Mouse (Mus musculus) urinary bladder, postnatal 4 days (tissue): ENCODE measurements around the gene Igfbp6.
A peak's percentile ranks its signal among the peaks of the same experiment; 100 is the strongest.
"Not testable (repeated sequence)": the region's sequence is repeated elsewhere in the genome, so short reads cannot be mapped to it uniquely, and the experiment has no call there.

ENCODE experiments used
- DNase-seq, 2 experiments: peaks; one replicate each; pipeline ENCODE4 v3.0.0; 2021 to 2022; ENCODE audit warnings: low spot score in 2 of 2

The Igfbp6 gene

DNA sequence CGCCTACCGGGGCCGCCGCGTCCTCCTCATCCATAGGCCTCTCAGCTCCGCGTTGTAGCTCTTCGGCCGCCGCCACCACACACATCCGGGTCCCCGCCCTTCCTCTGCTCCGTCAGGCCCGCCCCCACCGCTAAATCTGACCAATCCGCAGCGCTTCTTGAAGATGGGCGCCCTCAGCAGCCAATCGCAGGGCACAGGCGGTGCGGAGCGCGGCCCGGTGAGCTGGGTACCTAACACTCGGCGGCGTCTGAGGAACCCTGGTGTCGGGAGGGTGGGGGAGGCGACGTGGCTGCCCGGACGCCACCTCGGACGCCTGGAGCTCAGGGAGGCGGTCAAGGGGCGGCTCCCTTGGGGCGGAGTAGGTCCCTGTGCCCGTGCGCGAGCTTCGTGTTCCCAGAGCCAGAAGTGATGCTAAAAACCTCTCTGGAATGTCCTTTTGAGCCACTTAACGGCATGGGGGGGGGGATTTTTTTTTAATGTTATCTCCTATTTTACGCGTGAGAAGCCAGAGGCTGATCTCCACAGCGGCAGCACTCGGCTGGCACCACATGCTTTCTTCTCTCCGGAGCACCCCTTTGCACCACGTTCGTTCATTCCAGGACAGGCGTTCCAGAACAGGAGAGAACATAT lies 7.9 kb upstream of the Igfbp6 start, which contains the start of gene Spryd3:
Gene Spryd3 (minus strand): TSS at position 106 of the 630 bp plus-strand sequence.
- DNase-seq: peak; percentile 96 to 97

- no peak for DNase-seq
These were observed 3.0 kb upstream of the Igfbp6 start for GRCm38 (mm10) chr15:102141120-102141519.

- DNase-seq: peak in 1 of 2 experiments; percentile 54
These were observed 949 bp upstream of the Igfbp6 start for GRCm38 (mm10) chr15:102142914-102143912.

- DNase-seq: no peak
These were observed 564 bp downstream of the Igfbp6 start for GRCm38 (mm10) chr15:102144726-102145125.

- DNase-seq: peak in 1 of 2 experiments; percentile 29
These were observed 1.2 kb downstream of the Igfbp6 start for GRCm38 (mm10) chr15:102145330-102145729.

- DNase-seq: no peak
These were observed 1.9 kb downstream of the Igfbp6 start for GRCm38 (mm10) chr15:102146089-102146488.

DNA sequence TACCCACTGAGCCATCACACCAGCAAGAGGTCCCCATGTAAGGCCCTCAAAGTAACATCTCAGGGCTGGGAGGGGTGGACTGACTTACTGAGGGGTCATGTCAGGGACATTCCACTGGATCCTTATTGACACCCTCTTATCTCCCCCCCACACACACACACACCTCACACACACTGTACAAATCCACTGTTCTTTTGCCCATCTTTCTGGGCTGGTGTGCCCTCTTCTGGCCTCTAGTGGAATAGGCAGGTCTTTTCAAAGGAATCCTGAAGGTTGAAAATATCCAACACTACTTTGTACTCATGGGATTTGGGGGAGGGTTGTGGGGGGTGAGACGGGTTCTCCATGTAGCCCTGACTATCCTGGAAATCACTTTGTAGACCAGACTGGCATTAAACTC lies 2.7 kb downstream of the Igfbp6 start:
- no peak for DNase-seq

- no peak for DNase-seq
These were observed 3.7 kb downstream of the Igfbp6 start for GRCm38 (mm10) chr15:102147674-102148402.

DNA sequence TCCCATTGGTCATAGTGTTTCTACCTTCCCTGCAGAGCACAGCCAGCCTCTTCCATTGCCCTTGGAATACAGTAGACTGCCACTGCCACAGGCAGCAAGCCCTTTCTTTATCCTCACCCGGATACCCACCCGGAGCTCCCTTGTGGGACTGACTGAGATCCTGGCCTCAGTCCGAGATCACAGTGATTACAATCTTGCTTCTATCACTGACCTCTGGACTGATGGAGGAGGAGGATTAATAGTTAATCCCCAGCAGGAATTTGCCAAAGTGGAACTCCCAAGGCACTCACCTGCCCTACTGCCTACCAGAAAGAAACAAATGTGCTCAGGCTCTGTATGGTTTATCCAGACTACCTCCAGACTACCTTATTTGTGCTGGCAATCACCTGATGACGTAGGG lies 5.4 kb downstream of the Igfbp6 start:
- no peak for DNase-seq

DNA sequence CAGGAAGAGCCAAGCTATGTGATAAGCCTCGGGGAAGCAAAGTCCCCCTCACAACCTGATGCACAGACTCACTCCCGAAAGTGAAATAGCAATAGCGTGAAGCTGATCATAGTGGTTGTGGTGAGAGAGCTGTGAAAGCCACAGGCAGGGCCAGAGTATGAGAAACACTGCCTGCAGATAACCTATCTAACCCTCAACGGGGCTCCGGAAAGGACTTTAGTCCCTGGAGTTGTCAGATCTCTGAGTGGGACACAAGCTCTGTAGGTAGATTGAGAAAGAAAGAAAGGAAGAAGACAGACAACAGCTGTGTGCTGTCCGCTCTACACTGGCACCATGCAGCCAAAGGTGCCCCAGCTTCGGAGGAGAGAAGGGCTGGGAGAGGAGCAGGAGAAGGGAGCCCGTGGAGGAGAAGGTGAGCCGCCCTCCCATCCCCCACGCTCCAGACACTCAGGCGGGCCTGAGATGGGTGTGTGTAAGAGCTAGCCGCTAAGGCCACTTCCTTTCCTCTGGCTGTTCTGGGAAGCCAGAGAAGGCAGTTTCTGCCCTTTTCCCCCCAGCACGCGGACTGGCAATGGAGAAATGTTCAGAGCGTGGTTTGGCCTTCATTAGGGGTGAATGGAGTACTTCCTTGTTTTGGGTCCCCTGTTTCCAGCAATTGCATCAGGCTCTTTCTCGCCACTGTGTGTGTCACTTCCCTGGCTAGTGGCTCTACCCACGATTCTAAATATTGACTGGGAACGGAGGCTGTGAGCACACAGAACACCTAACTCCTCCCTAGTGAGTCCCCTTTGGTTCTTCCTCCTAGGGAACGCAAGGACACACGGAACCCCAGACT lies 6.4 kb downstream of the Igfbp6 start, which contains the start of gene Soat2:
Gene Soat2 (plus strand): TSS at position 226 of the 835 bp plus-strand sequence.
- no peak for DNase-seq

DNA sequence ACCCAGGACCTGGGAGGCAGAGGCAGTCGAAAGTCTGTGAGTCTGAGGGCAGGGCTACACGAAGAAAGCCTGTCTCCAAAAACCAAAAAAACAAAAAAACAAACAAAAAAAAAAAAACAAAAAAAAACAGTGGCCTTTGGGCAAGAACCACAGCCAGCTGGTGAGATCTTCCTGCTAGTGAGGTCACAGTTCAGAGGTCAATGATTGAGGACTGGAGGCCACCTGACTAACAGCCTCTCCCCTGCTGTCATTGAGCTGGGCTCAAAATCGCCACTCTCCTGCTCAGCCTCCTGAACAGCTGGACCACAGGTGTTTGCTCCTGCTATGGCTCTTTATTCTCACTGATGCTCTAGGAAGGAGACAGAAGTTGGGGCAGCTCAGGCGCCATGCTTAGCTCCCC lies 8.5 kb downstream of the Igfbp6 start:
- no peak for DNase-seq

GRCm38 (mm10) chr15:102155006-102155405 lies 10.8 kb downstream of the Igfbp6 start:
- not testable (repeated sequence) for DNase-seq

DNA sequence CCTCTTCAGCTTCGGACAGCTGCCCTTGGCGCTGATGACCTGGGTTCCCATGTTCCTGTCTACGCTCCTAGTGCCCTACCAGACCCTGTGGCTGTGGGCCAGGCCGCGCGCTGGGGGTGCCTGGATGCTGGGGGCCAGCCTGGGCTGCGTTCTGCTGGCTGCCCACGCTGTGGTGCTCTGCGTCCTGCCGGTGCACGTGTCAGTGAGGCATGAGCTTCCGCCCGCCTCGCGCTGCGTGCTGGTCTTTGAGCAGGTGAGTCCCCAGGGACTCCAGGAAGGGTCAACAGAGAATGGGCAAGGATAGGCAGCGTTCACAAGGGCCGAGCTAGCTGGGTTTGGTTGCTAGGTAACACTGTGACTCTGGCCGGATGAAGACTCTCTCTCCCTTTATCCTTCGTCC lies 12.7 kb downstream of the Igfbp6 start:
- no peak for DNase-seq

DNA sequence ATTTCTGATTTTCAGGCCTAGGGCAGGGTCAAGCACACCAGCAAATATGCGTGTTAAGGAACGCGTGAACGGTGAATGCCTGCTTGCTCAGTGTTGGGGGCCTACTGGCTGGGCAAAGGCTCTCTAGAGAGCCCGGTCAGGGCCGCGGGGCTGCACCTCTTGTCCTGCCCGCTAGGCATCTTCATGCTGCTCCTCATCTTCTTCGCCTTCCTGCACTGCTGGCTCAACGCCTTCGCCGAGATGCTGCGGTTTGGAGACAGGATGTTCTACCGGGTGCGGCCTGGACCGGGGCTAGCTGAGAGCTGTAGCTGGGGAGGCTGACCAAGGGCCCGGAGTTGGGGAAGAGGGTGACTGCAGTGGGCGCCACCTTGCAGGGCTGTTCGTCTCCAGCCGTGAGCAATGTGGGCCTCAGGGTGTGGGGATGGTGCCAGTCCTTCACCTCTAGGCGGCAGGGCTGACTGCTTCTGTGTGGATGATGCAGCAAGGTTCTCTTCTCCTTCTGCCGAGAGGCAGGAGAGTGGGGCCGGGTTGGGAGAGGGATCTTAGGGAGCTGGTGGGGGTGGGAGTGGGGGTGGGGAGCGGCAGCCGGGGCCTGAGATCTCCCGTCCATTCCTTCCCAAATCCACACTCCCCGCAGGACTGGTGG lies 16.4 kb downstream of the Igfbp6 start:
- DNase-seq: no peak

DNA sequence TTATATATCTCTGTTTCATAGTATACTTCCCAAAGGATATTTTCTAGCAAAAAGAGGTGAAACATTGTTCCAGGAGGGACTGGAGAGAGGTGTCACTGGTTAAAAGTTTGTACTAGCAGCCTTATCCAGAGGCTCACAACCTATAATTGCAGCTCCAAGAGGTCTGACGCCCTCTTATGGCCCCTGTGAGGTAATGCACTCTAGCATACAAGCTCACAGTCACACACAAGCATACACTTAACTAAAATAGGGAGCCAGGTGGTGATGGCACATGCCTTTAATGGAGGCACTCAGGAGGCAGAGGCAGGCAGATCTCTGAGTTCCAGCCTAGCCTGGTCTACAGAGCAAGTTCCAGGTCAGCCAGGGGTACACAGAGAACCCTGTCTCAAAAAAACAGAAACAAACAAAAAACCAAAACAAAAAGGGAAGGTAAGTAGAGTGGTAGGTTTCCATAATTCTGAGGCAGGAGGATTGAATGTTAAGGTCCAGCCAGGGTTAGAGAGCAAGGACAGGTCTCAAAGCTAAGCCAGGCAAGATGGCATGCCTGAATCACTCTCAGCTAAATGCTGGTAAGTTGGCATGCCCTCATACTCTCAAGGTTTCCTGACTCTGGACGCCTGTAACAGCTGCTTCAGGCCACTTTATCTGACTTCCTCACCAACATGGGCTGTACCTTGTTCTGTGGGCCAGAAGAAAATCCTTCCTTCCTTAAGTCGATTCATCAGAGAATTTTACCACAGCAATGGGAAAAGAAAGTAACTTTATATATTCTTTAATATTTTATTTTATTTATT lies 19.9 kb downstream of the Igfbp6 start:
- DNase-seq: no peak

GRCm38 (mm10) chr15:102165468-102166100 lies 21.4 kb downstream of the Igfbp6 start:
- DNase-seq: no peak

DNA sequence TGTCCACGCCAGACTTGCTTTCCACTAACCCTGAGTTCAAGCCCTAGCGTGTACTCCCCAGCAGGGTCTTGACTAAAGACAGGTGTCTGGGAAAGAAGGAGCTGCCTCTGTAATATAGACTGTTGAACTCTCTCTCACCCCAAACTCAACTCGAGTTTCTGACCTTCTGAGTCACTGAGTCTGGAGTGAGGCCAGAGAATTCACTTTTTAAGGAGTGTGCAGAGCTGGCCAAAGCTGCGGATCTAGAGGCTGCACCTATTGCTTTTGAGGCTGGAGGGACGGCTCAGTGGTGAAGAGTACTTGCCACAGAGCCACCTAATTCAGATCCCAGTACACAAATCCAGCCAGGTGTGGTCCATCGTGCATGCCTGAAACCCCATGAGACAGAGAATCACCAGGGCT lies 23.5 kb downstream of the Igfbp6 start:
- DNase-seq: no peak

GRCm38 (mm10) chr15:102169064-102169463 lies 24.9 kb downstream of the Igfbp6 start:
- no peak for DNase-seq

- no peak for DNase-seq
These were observed 29.4 kb downstream of the Igfbp6 start for GRCm38 (mm10) chr15:102173581-102173980.
